ENCODE assay signal across 26 mouse cellular contexts in the genomic region with DNA sequence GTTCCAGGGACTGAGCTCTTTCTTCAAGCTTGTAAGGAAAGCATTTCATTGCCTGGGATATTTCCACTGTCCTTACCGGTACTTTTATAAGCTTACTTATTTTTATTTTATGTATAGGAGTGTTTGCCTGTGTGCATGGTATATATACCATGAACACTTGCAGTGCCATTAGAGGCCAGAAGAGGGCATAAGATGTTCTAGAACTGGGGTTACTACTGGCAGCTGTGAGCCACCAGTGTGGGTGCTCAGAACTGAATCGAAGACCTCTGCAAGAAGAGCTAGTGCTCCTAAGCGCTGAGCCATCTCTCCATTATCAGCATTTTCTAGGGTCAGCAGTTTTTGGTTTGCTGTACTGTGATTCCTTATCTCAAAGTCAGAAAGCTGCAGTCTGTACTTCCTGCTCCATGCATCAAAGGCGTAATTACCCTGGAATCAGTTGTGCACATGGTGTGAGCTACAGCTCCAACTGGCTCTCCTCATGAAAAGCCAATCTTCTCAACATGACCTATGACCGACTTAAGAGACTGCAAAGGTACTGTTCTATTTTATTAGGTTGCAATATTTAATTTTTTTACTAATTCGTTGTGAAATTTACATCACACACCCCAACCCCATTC.
A peak's percentile ranks its signal among the peaks of the same experiment; 100 is the strongest.
DNase-seq lines count a peak whose midpoint lies in the region; ATAC-seq and TF ChIP-seq lines count a peak whose summit lies in the region.
"Had no signal": no experiment of that assay in that cellular context is flagged by ENCODE, and none has a peak within 500 bp of the region (broad histone marks: within the 10 kb centered on the region; RNA-seq: fewer than 3 reads in every experiment).

No protein-coding gene starts in this region.

- H3K27ac ChIP-seq in midbrain, postnatal 0 days (ENCODE audit: low read depth, low read length): no peak overlapping the region
- H3K27ac ChIP-seq in midbrain, embryonic 16.5 days (ENCODE audit: low read length): no peak overlapping the region
- H3K27ac ChIP-seq in intestine, embryonic 16.5 days (ENCODE audit: low read length): no peak overlapping the region
- H3K27ac ChIP-seq: forebrain, embryonic 13.5 days; hindbrain, embryonic 13.5 days; liver, embryonic 14.5 days had no signal

- no peaks in the 10 kb centered on the region for H3K36me3 ChIP-seq in midbrain, postnatal 0 days (ENCODE audit: insufficient read depth, low read length)
- H3K36me3 ChIP-seq in midbrain, embryonic 16.5 days (ENCODE audit: control insufficient read depth, insufficient read depth, low read length): no peaks in the 10 kb centered on the region
- H3K36me3 ChIP-seq in intestine, embryonic 16.5 days (ENCODE audit: control insufficient read depth, insufficient read depth, low read length): no peaks in the 10 kb centered on the region
- H3K36me3 ChIP-seq: hindbrain, embryonic 13.5 days had no signal

- H3K4me1 ChIP-seq in midbrain, postnatal 0 days (ENCODE audit: insufficient read depth, low read length): no peaks in the 10 kb centered on the region
- no peaks in the 10 kb centered on the region for H3K4me1 ChIP-seq in midbrain, embryonic 16.5 days (ENCODE audit: control insufficient read depth, insufficient read depth, low read length)
- H3K4me1 ChIP-seq in intestine, embryonic 16.5 days (ENCODE audit: control insufficient read depth, insufficient read depth, low read length): no peaks in the 10 kb centered on the region
- H3K4me1 ChIP-seq: forebrain, embryonic 13.5 days; hindbrain, embryonic 13.5 days had no signal

- ATAC-seq in midbrain, postnatal 0 days (ENCODE audit: low FRiP score): no peak
- ATAC-seq in midbrain, embryonic 16.5 days: no peak
- peak; percentile 79 for ATAC-seq in intestine, embryonic 16.5 days
- ATAC-seq: forebrain, embryonic 13.5 days had no signal

- intact Hi-C loops in left cerebral cortex, postnatal 4 days (cut with DNase I): no loop called here

- no peak overlapping the region for H3K9ac ChIP-seq in midbrain, postnatal 0 days (replicated peaks; ENCODE audit: low read length, poor library complexity, severe bottlenecking)
- no peak overlapping the region for H3K9ac ChIP-seq in midbrain, embryonic 16.5 days (ENCODE audit: low read depth, low read length)
- no peak overlapping the region for H3K9ac ChIP-seq in intestine, embryonic 16.5 days (ENCODE audit: low read depth, low read length)
- H3K9ac ChIP-seq: forebrain, embryonic 13.5 days; hindbrain, embryonic 13.5 days; liver, embryonic 14.5 days had no signal

- no peaks in the 10 kb centered on the region for H3K9me3 ChIP-seq in midbrain, postnatal 0 days (ENCODE audit: low read length)
- H3K9me3 ChIP-seq in midbrain, embryonic 16.5 days (replicated peaks; ENCODE audit: control insufficient read depth, low read length, poor library complexity, severe bottlenecking): no peaks in the 10 kb centered on the region
- no peaks in the 10 kb centered on the region for H3K9me3 ChIP-seq in intestine, embryonic 16.5 days (ENCODE audit: control insufficient read depth, low read length)
- H3K9me3 ChIP-seq: hindbrain, embryonic 13.5 days had no signal

- H3K27me3 ChIP-seq in midbrain, postnatal 0 days (ENCODE audit: insufficient read depth, low read length): no peaks in the 10 kb centered on the region
- H3K27me3 ChIP-seq in midbrain, embryonic 16.5 days (ENCODE audit: control insufficient read depth, insufficient read depth, low read depth, low read length): no peaks in the 10 kb centered on the region
- no peaks in the 10 kb centered on the region for H3K27me3 ChIP-seq in intestine, embryonic 16.5 days (replicated peaks; ENCODE audit: control insufficient read depth, insufficient read depth, low read length)
- H3K27me3 ChIP-seq: forebrain, embryonic 13.5 days; hindbrain, embryonic 13.5 days had no signal

- H3K4me2 ChIP-seq in midbrain, postnatal 0 days (ENCODE audit: low read depth, low read length, poor library complexity, severe bottlenecking): no peak overlapping the region
- H3K4me2 ChIP-seq in midbrain, embryonic 16.5 days (ENCODE audit: low read length): no peak overlapping the region
- no peak overlapping the region for H3K4me2 ChIP-seq in intestine, embryonic 16.5 days (ENCODE audit: low read depth, low read length)
- H3K4me2 ChIP-seq: forebrain, embryonic 13.5 days; heart, embryonic 11.5 days; hindbrain, embryonic 13.5 days; midbrain, embryonic 11.5 days had no signal

- 94% methylated on average over 6 of the region's 6 CpGs for WGBS in midbrain, postnatal 0 days
- 95% methylated on average over 6 of the region's 6 CpGs for WGBS in midbrain, embryonic 16.5 days
- 90% methylated on average over 6 of the region's 6 CpGs for WGBS in intestine, embryonic 16.5 days

- no peak for DNase-seq in midbrain, postnatal 0 days (ENCODE audit: low spot score)
- peak; percentile 63 for DNase-seq in R1 (ENCODE audit: low read depth, low spot score)
- no peak for DNase-seq in right cerebral cortex, postnatal 36 days (ENCODE audit: low spot score in 2 of 2)
- DNase-seq in left cerebral cortex, postnatal 4 days: no peak
- no peak for DNase-seq in cerebellum, postnatal 36 days
- DNase-seq: adrenal gland, adult 8-10 months; cerebellum, adult 8-10 months; cerebellum, postnatal 25 days; gastrocnemius, postnatal 10 days; heart, adult 18-20 months; heart, postnatal 36 days; kidney, adult 2 months; kidney, postnatal 36 days; layer of hippocampus, postnatal 36 days; liver; lung, adult 2 months; lung, postnatal 14 days; retina, postnatal 1 day; right cerebral cortex, postnatal 25 days had no signal

- TF ChIP-seq CTCF in midbrain, postnatal 0 days (IDR thresholded peaks at IDR 0.05): peak; percentile 21; the same call in 1 of the 2 replicates

- no peak overlapping the region for H3K4me3 ChIP-seq in midbrain, postnatal 0 days (ENCODE audit: low read depth, low read length)
- no peak overlapping the region for H3K4me3 ChIP-seq in midbrain, embryonic 16.5 days (ENCODE audit: low read depth, low read length)
- H3K4me3 ChIP-seq in intestine, embryonic 16.5 days (ENCODE audit: low read length): no peak overlapping the region
- H3K4me3 ChIP-seq: forebrain, embryonic 13.5 days; hindbrain, embryonic 13.5 days had no signal
